Mouse (Mus musculus): Measurements from ENCODE around the gene Anpep.

DNA sequence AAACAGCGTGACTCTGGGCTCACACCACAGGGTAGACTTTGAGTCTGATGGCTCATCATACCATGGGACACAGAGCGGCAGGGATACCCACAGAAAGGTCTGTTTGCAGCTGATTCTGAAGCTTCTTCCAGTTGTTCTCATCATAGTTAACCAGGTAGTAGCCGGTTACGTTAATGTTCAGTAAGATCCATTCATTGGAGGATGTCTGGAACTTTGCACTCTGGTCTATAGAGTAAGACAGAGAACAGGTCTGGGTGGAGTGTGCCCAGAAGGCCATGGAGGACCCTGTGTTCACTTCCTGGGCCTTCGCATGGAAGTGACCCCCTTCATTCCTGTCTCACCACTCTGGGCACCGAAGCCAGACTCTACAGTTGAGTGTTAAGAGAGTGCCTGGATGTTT, 25.7 kb downstream of the Anpep start:
- TF ChIP-seq CTCF (IDR thresholded peaks at IDR 0.05; ENCODE audit: extremely low read depth, insufficient read depth, low read length) (no peak), POLR2A (IDR thresholded peaks at IDR 0.05; ENCODE audit: extremely low read depth, insufficient read depth, low read length) (no peak)

Measured in cortical plate, adult 2 months (tissue).